Mouse (Mus musculus) megakaryocyte, embryonic 14.5 days (primary cell): ENCODE measurements at regions not wholly inside any gene's neighbourhood (a gene's known extent, or its start where the extent isn't known, plus 50 kb on each side); places are given as distances from the start of the nearest gene placed in this dataset.

Source experiments
- FLI1 ChIP-seq: IDR thresholded peaks from 2 replicates; pipeline ENCODE4 v1.6.1; 2012; ENCODE audit warnings: low read length, inconsistent platforms, mixed read lengths
- GATA1 ChIP-seq: IDR thresholded peaks from 3 replicates; pipeline ENCODE4 v1.6.1; 2012; ENCODE audit warnings: mixed read lengths, low read length, inconsistent platforms, borderline replicate concordance

- TF ChIP-seq GATA1: no peak
- no peak for TF ChIP-seq FLI1
Observed at GRCm38 (mm10) chr9:43857988-43858387, 114.2 kb downstream of the Nectin1 start.
